Mouse (Mus musculus): Measurements from ENCODE around the gene Zfp385c.

DNA sequence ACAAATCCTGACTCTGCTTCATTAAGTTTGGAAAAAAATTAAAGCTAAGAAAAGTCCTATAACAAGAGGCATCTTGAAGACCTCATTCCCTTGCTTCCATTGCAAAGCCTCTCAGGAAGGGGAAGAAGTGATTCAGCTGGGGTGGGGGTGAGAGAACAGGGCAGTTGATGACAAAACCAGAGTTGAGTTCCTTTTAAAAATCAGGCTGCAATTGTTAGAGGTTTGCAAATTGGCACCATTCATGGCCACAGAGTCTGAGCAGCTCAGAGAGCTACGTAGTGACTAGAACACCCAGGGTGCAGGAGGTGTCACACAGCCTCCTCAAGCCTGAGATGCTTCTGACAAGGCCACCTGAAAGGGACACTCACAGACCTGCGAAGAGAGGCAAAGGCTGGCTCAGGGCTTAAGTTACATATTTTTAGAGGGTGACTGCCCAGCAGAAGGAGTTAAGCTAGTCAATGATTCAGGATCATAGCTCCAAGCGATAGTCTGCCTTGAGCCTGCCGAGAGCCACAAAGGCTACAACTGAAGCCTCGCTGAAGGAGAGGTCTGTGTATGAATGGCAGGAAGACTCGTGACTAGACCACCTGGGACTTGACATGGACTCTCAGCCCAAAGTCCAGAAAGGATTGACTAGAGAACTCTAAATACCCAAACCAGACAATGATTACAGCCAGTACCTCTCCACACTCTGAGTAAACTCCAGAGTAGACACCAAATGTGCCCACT is 38.4 kb upstream of the Zfp385c start:
- TF ChIP-seq POLR2A (IDR thresholded peaks at IDR 0.05; ENCODE audit: insufficient read depth, low read depth, low read length): no peak
- TF ChIP-seq CTCF (IDR thresholded peaks at IDR 0.05): no peak

All from heart, adult 2 months (tissue).